Mouse (Mus musculus) Muller cell, postnatal 12 days (primary cell): ENCODE measurements at regions not wholly inside any gene's neighbourhood (a gene's known extent, or its start where the extent isn't known, plus 50 kb on each side); places are given as distances from the start of the nearest gene placed in this dataset.

Experiments
- DNase-seq: peaks from one replicate; pipeline ENCODE4 v3.0.0-alpha.2; 2015; ENCODE audit errors: inconsistent ontology term

DNA sequence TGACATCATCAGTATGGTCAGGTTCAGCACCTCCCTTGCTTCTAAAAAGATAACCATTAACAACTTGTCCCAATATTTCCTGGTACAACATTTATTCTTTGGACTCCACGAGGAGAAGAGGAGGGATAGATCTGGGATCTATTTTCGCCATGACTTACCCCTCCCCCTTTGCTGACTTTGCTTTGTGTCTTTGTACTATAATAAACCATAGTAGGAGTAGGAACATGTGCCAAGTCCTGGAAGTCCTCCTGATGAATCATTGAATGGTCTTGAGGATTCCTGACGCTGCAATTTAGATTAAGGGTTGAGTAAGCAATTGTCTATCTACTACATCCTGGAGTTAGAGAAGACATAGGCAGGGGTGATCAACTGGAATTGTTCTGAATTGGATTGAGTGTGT lies 71.2 kb downstream of the Rbm11 start:
- DNase-seq, result no peak

DNA sequence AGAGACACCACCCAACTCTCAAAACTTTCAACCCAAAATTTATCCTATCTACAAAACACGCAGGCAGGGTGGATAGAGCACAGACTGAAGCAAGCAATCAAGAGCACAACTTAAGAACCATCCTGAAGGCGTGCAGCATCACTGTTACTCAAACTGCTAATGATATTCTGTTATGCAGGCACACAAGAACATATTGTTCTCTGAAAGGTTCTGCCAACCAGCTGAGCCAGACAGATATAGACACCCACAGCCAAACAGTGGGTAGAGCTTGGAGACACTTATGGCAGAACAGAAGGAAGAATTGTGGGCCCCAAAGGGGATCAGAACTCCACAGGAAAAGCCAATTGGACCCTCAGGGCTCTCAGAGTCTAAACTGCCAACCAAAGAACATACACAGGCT lies 74.9 kb downstream of the Rbm11 start:
- DNase-seq, result no peak

DNA sequence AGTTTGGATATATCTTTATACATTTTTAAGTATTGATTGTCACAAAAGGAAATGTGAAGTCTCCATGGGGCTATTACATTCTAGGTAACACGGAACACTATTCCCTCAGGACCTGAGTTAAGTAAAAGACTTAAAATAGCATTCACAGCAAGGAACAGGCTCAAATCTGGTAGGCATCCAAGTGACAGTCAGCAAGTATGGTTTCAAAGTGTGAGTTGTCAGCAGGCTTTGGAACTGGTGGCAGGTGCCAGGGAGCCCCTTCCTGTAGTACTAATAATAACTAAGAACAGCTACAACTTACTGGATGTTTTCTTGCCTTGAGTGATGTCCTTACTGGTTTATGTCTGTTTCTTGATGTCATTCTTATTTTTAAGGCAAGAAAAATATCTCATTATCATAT lies 79.5 kb downstream of the Rbm11 start:
- DNase-seq, result no peak

DNA sequence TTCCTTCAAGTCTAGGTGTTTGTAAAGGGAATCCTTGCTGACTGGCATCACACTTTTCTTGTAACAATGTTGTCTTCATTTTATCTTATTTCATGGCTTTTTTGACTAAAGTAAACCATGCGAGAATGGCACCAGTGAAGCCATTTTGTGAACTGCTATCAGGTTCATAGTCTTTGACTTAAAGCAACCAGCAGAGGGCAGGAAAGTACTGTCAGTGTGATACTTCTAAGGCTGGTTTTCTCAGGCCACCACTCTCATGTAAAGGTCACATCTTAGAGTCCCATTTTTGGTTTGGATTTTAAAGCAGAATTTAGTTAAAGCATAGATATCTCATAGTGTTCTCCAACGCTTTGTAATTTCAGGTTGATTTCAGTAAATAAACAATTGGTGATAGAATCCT lies 83.2 kb downstream of the Rbm11 start:
- peak; percentile 45 for DNase-seq

DNA sequence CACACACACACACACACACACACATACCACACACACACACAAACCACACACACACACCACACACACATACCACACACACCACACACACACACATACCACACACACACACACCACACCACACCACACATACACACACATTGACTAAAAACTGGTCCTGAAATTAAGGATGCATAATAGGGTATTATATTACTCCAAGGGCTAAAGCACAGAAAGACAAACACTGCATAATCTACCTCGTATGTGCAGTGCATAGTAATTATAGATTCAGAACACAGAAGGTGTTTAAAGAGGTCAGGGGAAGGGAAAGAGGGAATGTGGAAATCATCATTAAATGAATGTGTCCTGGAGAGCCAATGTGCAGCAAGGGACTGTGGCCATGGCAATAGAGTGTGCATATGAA lies 84.5 kb downstream of the Rbm11 start:
- DNase-seq, result no peak
